Mouse (Mus musculus): Measurements from ENCODE around the gene Acat1. TPM values are rescaled to one million over a fixed set of nuclear protein-coding genes. Genes with fewer than 3 reads are reported as not detected.

Acat1 gene
- 138 and 148 TPM in 2 replicates for polyA plus RNA-seq (2015; fragmentation: Nextera tagmentation; extraction: Ambion mirVana)

GRCm38 (mm10) chr9:53609968-53610781, at the start of gene Acat1:
Gene Acat1, minus strand, starts transcription at chr9:53610382.
- Histone ChIP-seq H3K9ac (ENCODE audit: low read depth, low read length) (peak within 1 kb of the TSS; percentile 84), H3K27me3 (ENCODE audit: control insufficient read depth, insufficient read depth, low read depth, low read length) (no peaks in the 10 kb centered on the region), H3K4me3 (ENCODE audit: low read depth, low read length) (peak within 1 kb of the TSS; percentile 75), H3K36me3 (ENCODE audit: control insufficient read depth, insufficient read depth) (no peaks in the 10 kb centered on the region), H3K9me3 (replicated peaks; ENCODE audit: control insufficient read depth, low read length) (no peaks in the 10 kb centered on the region), H3K4me1 (ENCODE audit: control insufficient read depth, low read depth, low read length) (peaks cover 7% of the 10 kb centered on the region), H3K4me2 (ENCODE audit: low read depth, low read length) (peak within 1 kb of the TSS; percentile 89), H3K27ac (ENCODE audit: low read length) (peak within 1 kb of the TSS; percentile 85)
- ATAC-seq (ENCODE audit: low read depth), result peak; percentile 99
- 4% methylated on average over 52 of the region's 52 CpGs for WGBS (ENCODE audit: insufficient replicate concordance)

GRCm38 (mm10) chr9:53634796-53635195, 24.6 kb upstream of the Acat1 start:
- H3K27me3 ChIP-seq (ENCODE audit: control insufficient read depth, insufficient read depth, low read depth, low read length), result no peaks in the 10 kb centered on the region
- no peak overlapping the region for H3K27ac ChIP-seq (ENCODE audit: low read length)
- no peaks in the 10 kb centered on the region for H3K9me3 ChIP-seq (replicated peaks; ENCODE audit: control insufficient read depth, low read length)
- peaks cover 7% of the 10 kb centered on the region; the same call in 1 of the 2 replicates for H3K36me3 ChIP-seq (ENCODE audit: control insufficient read depth, insufficient read depth)
- H3K4me1 ChIP-seq (ENCODE audit: control insufficient read depth, low read depth, low read length), result no peaks in the 10 kb centered on the region
- no peak overlapping the region for H3K4me3 ChIP-seq (ENCODE audit: low read depth, low read length)
- WGBS (ENCODE audit: insufficient replicate concordance), result 81% methylated on average over 6 of the region's 6 CpGs
- no peak overlapping the region for H3K9ac ChIP-seq (ENCODE audit: low read depth, low read length)
- ATAC-seq (ENCODE audit: low read depth), result no peak
- no peak overlapping the region for H3K4me2 ChIP-seq (ENCODE audit: low read depth, low read length)

- Histone ChIP-seq H3K27me3 (ENCODE audit: control insufficient read depth, insufficient read depth, low read depth, low read length) (no peaks in the 10 kb centered on the region), H3K4me1 (ENCODE audit: control insufficient read depth, low read depth, low read length) (peaks cover 2% of the 10 kb centered on the region), H3K4me2 (ENCODE audit: low read depth, low read length) (no peak overlapping the region), H3K4me3 (ENCODE audit: low read depth, low read length) (no peak overlapping the region), H3K36me3 (ENCODE audit: control insufficient read depth, insufficient read depth) (no peaks in the 10 kb centered on the region), H3K9ac (ENCODE audit: low read depth, low read length) (no peak overlapping the region), H3K27ac (ENCODE audit: low read length) (no peak overlapping the region), H3K9me3 (replicated peaks; ENCODE audit: control insufficient read depth, low read length) (no peaks in the 10 kb centered on the region)
- ATAC-seq (ENCODE audit: low read depth), result no peak
- WGBS (ENCODE audit: insufficient replicate concordance), result 77% methylated on average over 8 of the region's 8 CpGs
These were observed 5.1 kb upstream of the Acat1 start for GRCm38 (mm10) chr9:53615246-53615645.

GRCm38 (mm10) chr9:53614286-53614685, 4.1 kb upstream of the Acat1 start:
- H3K9ac ChIP-seq (ENCODE audit: low read depth, low read length), result no peak overlapping the region
- ATAC-seq (ENCODE audit: low read depth), result no peak
- H3K9me3 ChIP-seq (replicated peaks; ENCODE audit: control insufficient read depth, low read length), result no peaks in the 10 kb centered on the region
- no peaks in the 10 kb centered on the region for H3K36me3 ChIP-seq (ENCODE audit: control insufficient read depth, insufficient read depth)
- WGBS (ENCODE audit: insufficient replicate concordance), result 56% methylated on average over 4 of the region's 4 CpGs
- H3K4me1 ChIP-seq (ENCODE audit: control insufficient read depth, low read depth, low read length), result peaks cover 7% of the 10 kb centered on the region
- no peak overlapping the region for H3K4me3 ChIP-seq (ENCODE audit: low read depth, low read length)
- H3K27ac ChIP-seq (ENCODE audit: low read length), result no peak overlapping the region
- H3K27me3 ChIP-seq (ENCODE audit: control insufficient read depth, insufficient read depth, low read depth, low read length), result no peaks in the 10 kb centered on the region
- H3K4me2 ChIP-seq (ENCODE audit: low read depth, low read length), result no peak overlapping the region

GRCm38 (mm10) chr9:53609306-53609967, 745 bp downstream of the Acat1 start:
- no peaks in the 10 kb centered on the region for H3K9me3 ChIP-seq (replicated peaks; ENCODE audit: control insufficient read depth, low read length)
- H3K27me3 ChIP-seq (ENCODE audit: control insufficient read depth, insufficient read depth, low read depth, low read length), result no peaks in the 10 kb centered on the region
- H3K9ac ChIP-seq (ENCODE audit: low read depth, low read length), result peak overlapping the region; percentile 84
- WGBS (ENCODE audit: insufficient replicate concordance), result 54% methylated on average over 12 of the region's 12 CpGs
- no peaks in the 10 kb centered on the region for H3K36me3 ChIP-seq (ENCODE audit: control insufficient read depth, insufficient read depth)
- no peak for ATAC-seq (ENCODE audit: low read depth)
- H3K4me2 ChIP-seq (ENCODE audit: low read depth, low read length), result peak overlapping the region; percentile 89
- H3K27ac ChIP-seq (ENCODE audit: low read length), result peak overlapping the region; percentile 85
- H3K4me1 ChIP-seq (ENCODE audit: control insufficient read depth, low read depth, low read length), result peaks cover 11% of the 10 kb centered on the region
- H3K4me3 ChIP-seq (ENCODE audit: low read depth, low read length), result peak overlapping the region; percentile 75

- H3K9ac ChIP-seq (ENCODE audit: low read depth, low read length), result no peak overlapping the region
- H3K36me3 ChIP-seq (ENCODE audit: control insufficient read depth, insufficient read depth), result no peaks in the 10 kb centered on the region
- H3K27me3 ChIP-seq (ENCODE audit: control insufficient read depth, insufficient read depth, low read depth, low read length), result no peaks in the 10 kb centered on the region
- H3K4me2 ChIP-seq (ENCODE audit: low read depth, low read length), result peak overlapping the region; percentile 89
- no peaks in the 10 kb centered on the region for H3K9me3 ChIP-seq (replicated peaks; ENCODE audit: control insufficient read depth, low read length)
- ATAC-seq (ENCODE audit: low read depth), result no peak
- H3K27ac ChIP-seq (ENCODE audit: low read length), result no peak overlapping the region
- 74% methylated on average over 4 of the region's 4 CpGs for WGBS (ENCODE audit: insufficient replicate concordance)
- peaks cover 21% of the 10 kb centered on the region for H3K4me1 ChIP-seq (ENCODE audit: control insufficient read depth, low read depth, low read length)
- H3K4me3 ChIP-seq (ENCODE audit: low read depth, low read length), result no peak overlapping the region; the same call in 1 of the 2 replicates
These were observed 2.4 kb downstream of the Acat1 start for GRCm38 (mm10) chr9:53607816-53608215.

- Histone ChIP-seq H3K4me1 (ENCODE audit: control insufficient read depth, low read depth, low read length) (peaks cover 22% of the 10 kb centered on the region), H3K36me3 (ENCODE audit: control insufficient read depth, insufficient read depth) (no peaks in the 10 kb centered on the region), H3K9me3 (replicated peaks; ENCODE audit: control insufficient read depth, low read length) (no peaks in the 10 kb centered on the region), H3K9ac (ENCODE audit: low read depth, low read length) (no peak overlapping the region), H3K4me3 (ENCODE audit: low read depth, low read length) (no peak overlapping the region), H3K27me3 (ENCODE audit: control insufficient read depth, insufficient read depth, low read depth, low read length) (no peaks in the 10 kb centered on the region), H3K27ac (ENCODE audit: low read length) (peak overlapping the region; percentile 45), H3K4me2 (ENCODE audit: low read depth, low read length) (no peak overlapping the region)
- no peak for ATAC-seq (ENCODE audit: low read depth)
- 75% methylated on average over 3 of the region's 3 CpGs for WGBS (ENCODE audit: insufficient replicate concordance)
These were observed 3.0 kb downstream of the Acat1 start for GRCm38 (mm10) chr9:53607192-53607591.

- no peak overlapping the region for H3K4me2 ChIP-seq (ENCODE audit: low read depth, low read length)
These were observed 5.2 kb downstream of the Acat1 start for GRCm38 (mm10) chr9:53604954-53605353.

GRCm38 (mm10) chr9:53603849-53604248, 6.3 kb downstream of the Acat1 start:
- Histone ChIP-seq H3K4me1 (ENCODE audit: control insufficient read depth, low read depth, low read length) (peaks cover 16% of the 10 kb centered on the region), H3K9ac (ENCODE audit: low read depth, low read length) (no peak overlapping the region), H3K36me3 (ENCODE audit: control insufficient read depth, insufficient read depth) (no peaks in the 10 kb centered on the region), H3K9me3 (replicated peaks; ENCODE audit: control insufficient read depth, low read length) (no peaks in the 10 kb centered on the region), H3K4me2 (ENCODE audit: low read depth, low read length) (no peak overlapping the region), H3K4me3 (ENCODE audit: low read depth, low read length) (no peak overlapping the region), H3K27me3 (ENCODE audit: control insufficient read depth, insufficient read depth, low read depth, low read length) (no peaks in the 10 kb centered on the region), H3K27ac (ENCODE audit: low read length) (peak overlapping the region; percentile 71)
- WGBS (ENCODE audit: insufficient replicate concordance), result 67% methylated on average over 3 of the region's 3 CpGs
- peak; percentile 56 for ATAC-seq (ENCODE audit: low read depth)

More at GRCm38 (mm10) chr9:53604954-53605353, 5.2 kb downstream of the Acat1 start:
- WGBS (ENCODE audit: insufficient replicate concordance), result 63% methylated on average over 5 of the region's 5 CpGs
- Histone ChIP-seq H3K4me3 (ENCODE audit: low read depth, low read length) (no peak overlapping the region), H3K9ac (ENCODE audit: low read depth, low read length) (no peak overlapping the region), H3K9me3 (replicated peaks; ENCODE audit: control insufficient read depth, low read length) (no peaks in the 10 kb centered on the region), H3K36me3 (ENCODE audit: control insufficient read depth, insufficient read depth) (no peaks in the 10 kb centered on the region), H3K4me1 (ENCODE audit: control insufficient read depth, low read depth, low read length) (peaks cover 21% of the 10 kb centered on the region), H3K27me3 (ENCODE audit: control insufficient read depth, insufficient read depth, low read depth, low read length) (no peaks in the 10 kb centered on the region), H3K27ac (ENCODE audit: low read length) (no peak overlapping the region; the same call in 1 of the 2 replicates)
- ATAC-seq (ENCODE audit: low read depth), result no peak

Data from liver, embryonic 16.5 days (tissue).